Mouse (Mus musculus) heart, postnatal 36 days (tissue): ENCODE results near the gene Ctdnep1. TPM values are rescaled to one million over a fixed set of nuclear protein-coding genes. Genes with fewer than 3 reads are reported as not detected.

Experiments
- DNase-seq, 2 experiments: peaks; one replicate each; pipeline ENCODE4 v3.0.0; 2021 to 2022
- intact Hi-C: fragments of 180-260 bp; cut with DNase I; formaldehyde crosslinking; loops from one replicate; pipeline ENCODE4 v1.15.1; 2025
- microRNA-seq, 2 experiments: library from miRNA; unstranded; fragments of <30 nt; microRNA quantifications; one replicate each; pipeline ENCODE4 v1.2.0; 2021; ENCODE audit warnings: borderline number of aligned reads in 2 of 2
- total RNA-seq, 2 experiments: library from RNA; stranded (reverse); gene quantifications; 2 replicates each; pipeline ENCODE4 v1.2.3; 2021

Gene Ctdnep1
- total RNA-seq, 2 experiments from 2014 or later: 160 to 169 TPM

GRCm38 (mm10) chr11:70020731-70021263 lies 39.8 kb downstream of the Ctdnep1 start:
- intact Hi-C loops: no loop called here
- DNase-seq: peak; percentile 69 to 74

GRCm38 (mm10) chr11:70021264-70022132 lies 40.5 kb downstream of the Ctdnep1 start:
- DNase-seq: peak; percentile 91 to 92
- intact Hi-C loops: no loop called here

GRCm38 (mm10) chr11:70023481-70024150 lies 42.7 kb downstream of the Ctdnep1 start:
- DNase-seq: no peak
- intact Hi-C loops: no loop called here

GRCm38 (mm10) chr11:70024151-70024514 lies 43.2 kb downstream of the Ctdnep1 start:
- DNase-seq: no peak
- intact Hi-C loops: no loop called here

- DNase-seq: peak; percentile 48 to 50
- intact Hi-C loops: no loop called here
These were observed 45.7 kb downstream of the Ctdnep1 start for GRCm38 (mm10) chr11:70026689-70027088.

- intact Hi-C loops: no loop called here
These were observed 46.4 kb downstream of the Ctdnep1 start for GRCm38 (mm10) chr11:70027397-70027796.

GRCm38 (mm10) chr11:70028401-70029129 lies 47.6 kb downstream of the Ctdnep1 start:
- intact Hi-C loops: no loop called here
- no peak for DNase-seq

More at GRCm38 (mm10) chr11:70027397-70027796, 46.4 kb downstream of the Ctdnep1 start:
- no peak for DNase-seq

GRCm38 (mm10) chr11:70029130-70029801 lies 48.3 kb downstream of the Ctdnep1 start:
- intact Hi-C loops: no loop called here
- DNase-seq: peak; percentile 71

- intact Hi-C loops: no loop called here
- no peak for DNase-seq
These were observed 49.0 kb downstream of the Ctdnep1 start for GRCm38 (mm10) chr11:70029829-70030550.

- DNase-seq: no peak
- intact Hi-C loops: no loop called here
These were observed 49.8 kb downstream of the Ctdnep1 start for GRCm38 (mm10) chr11:70030651-70031320.

- no peak for DNase-seq
- intact Hi-C loops: no loop called here
These were observed 50.3 kb downstream of the Ctdnep1 start for GRCm38 (mm10) chr11:70031321-70031670.

- DNase-seq: no peak
- intact Hi-C loops: no loop called here
These were observed 57.2 kb downstream of the Ctdnep1 start for GRCm38 (mm10) chr11:70038174-70038573.

- DNase-seq: no peak
- intact Hi-C loops: no loop called here
These were observed 58.7 kb downstream of the Ctdnep1 start for GRCm38 (mm10) chr11:70039631-70040030.

GRCm38 (mm10) chr11:70040184-70040583 lies 59.2 kb downstream of the Ctdnep1 start:
- intact Hi-C loops: no loop called here
- no peak for DNase-seq

Small RNAs within 50 kb of the gene (microRNA-seq; reads per million reads assigned to microRNA genes)
- gene Gm44349 (0 reads per million in 2 experiments), gene Mir324 (1,388 to 1,414 reads per million in 2 experiments)

Other genes starting within 250 kb of the Ctdnep1 start
- 10 to 100 TPM; 30.1 to 35.4 TPM for gene Polr2a, start 222.5 kb upstream of the Ctdnep1 start, total RNA-seq
- not detected for gene Slc35g3, start 219.2 kb upstream of the Ctdnep1 start, total RNA-seq
- gene Zbtb4, start 215.2 kb upstream of the Ctdnep1 start, total RNA-seq: 10 to 100 TPM; 39.0 to 43.1 TPM
- 1 to 10 TPM; 3.6 to 4.3 TPM for gene Chrnb1, start 185.2 kb upstream of the Ctdnep1 start, total RNA-seq
- gene Fgf11, start 179.3 kb upstream of the Ctdnep1 start, total RNA-seq: 1 to 10 TPM; 2.4 to 3.0 TPM
- under 1 TPM; 0.41 to 0.56 TPM for gene Tmem102, start 175.5 kb upstream of the Ctdnep1 start, total RNA-seq
- gene Gm39566, start 165.9 kb upstream of the Ctdnep1 start, total RNA-seq: not detected
- gene Spem2, start 162.7 kb upstream of the Ctdnep1 start, total RNA-seq: not detected
- not detected for gene Spem1, start 159.0 kb upstream of the Ctdnep1 start, total RNA-seq
- gene Nlgn2, start 143.4 kb upstream of the Ctdnep1 start, total RNA-seq: 1 to 10 TPM; 4.6 to 4.8 TPM
- gene Tmem256, start 142.6 kb upstream of the Ctdnep1 start, total RNA-seq: 100 to 1,000 TPM; 189 to 220 TPM
- gene Plscr3, start 134.8 kb upstream of the Ctdnep1 start, total RNA-seq: 10 to 100 TPM; 24.6 to 26.7 TPM
- under 1 TPM; 0.08 to 0.11 TPM for gene Tnk1, start 122.4 kb upstream of the Ctdnep1 start, total RNA-seq
- not detected for gene Tmem95, start 103.1 kb upstream of the Ctdnep1 start, total RNA-seq
- 1 to 10 TPM; 2.6 to 2.8 TPM for gene Kctd11, start 99.8 kb upstream of the Ctdnep1 start, total RNA-seq
- gene Acap1, start 85.6 kb upstream of the Ctdnep1 start, total RNA-seq: under 1 TPM; 0.78 to 0.89 TPM
- under 1 TPM; 0.73 to 0.89 TPM for gene 2810408A11Rik, start 80.2 kb upstream of the Ctdnep1 start, total RNA-seq
- gene Neurl4, start 80.1 kb upstream of the Ctdnep1 start, total RNA-seq: 10 to 100 TPM; 40.2 to 47.4 TPM
- gene Gps2, start 67.3 kb upstream of the Ctdnep1 start, total RNA-seq: 10 to 100 TPM; 28.2 to 32.1 TPM
- gene Eif5a, start 59.2 kb upstream of the Ctdnep1 start, total RNA-seq: 100 to 1,000 TPM; 420 to 449 TPM
- 10 to 100 TPM; 18.4 to 20.3 TPM for gene Ybx2, start 45.4 kb upstream of the Ctdnep1 start, total RNA-seq
- gene Slc2a4, start 33.0 kb upstream of the Ctdnep1 start, total RNA-seq: 100 to 1,000 TPM; 385 to 406 TPM
- gene Cldn7, start 16.4 kb upstream of the Ctdnep1 start, total RNA-seq: not detected
- 10 to 100 TPM; 47.0 to 47.4 TPM for gene Elp5, start 1.4 kb downstream of the Ctdnep1 start, total RNA-seq
- gene Gabarap, start 10.0 kb downstream of the Ctdnep1 start, total RNA-seq: 100 to 1,000 TPM; 306 to 329 TPM
- 10 to 100 TPM; 23.1 to 23.4 TPM for gene Phf23, start 14.6 kb downstream of the Ctdnep1 start, total RNA-seq
- gene Dvl2, start 19.4 kb downstream of the Ctdnep1 start, total RNA-seq: 1 to 10 TPM; 5.0 to 6.1 TPM
- 1,000 to 10,000 TPM; 1,292 to 1,425 TPM for gene Acadvl, start 34.3 kb downstream of the Ctdnep1 start, total RNA-seq
- gene Dlg4, start 35.8 kb downstream of the Ctdnep1 start, total RNA-seq: 1 to 10 TPM; 6.3 to 7.4 TPM
- gene Asgr1, start 72.9 kb downstream of the Ctdnep1 start, total RNA-seq: not detected
- gene Asgr2, start 111.5 kb downstream of the Ctdnep1 start, total RNA-seq: not detected
- gene Mgl2, start 149.2 kb downstream of the Ctdnep1 start, total RNA-seq: 1 to 10 TPM; 4.2 to 5.8 TPM
- 1 to 10 TPM; 2.7 to 3.3 TPM for gene Clec10a, start 175.0 kb downstream of the Ctdnep1 start, total RNA-seq
- gene Slc16a11, start 231.6 kb downstream of the Ctdnep1 start, total RNA-seq: under 1 TPM; 0.28 to 0.30 TPM
- gene Slc16a13, start 239.9 kb downstream of the Ctdnep1 start, total RNA-seq: 1 to 10 TPM; 3.3 to 3.9 TPM
- 10 to 100 TPM; 19.7 to 20.0 TPM for gene Bcl6b, start 248.6 kb downstream of the Ctdnep1 start, total RNA-seq